Mouse (Mus musculus) thymus, adult 2 months (tissue): ENCODE results near the gene Apba2. TPM values are rescaled to one million over a fixed set of nuclear protein-coding genes. Genes with fewer than 3 reads are reported as not detected.
A peak's percentile ranks its signal among the peaks of the same experiment; 100 is the strongest.

ENCODE experiments used
- DNase-seq: peaks from one replicate; pipeline ENCODE4 v3.0.0; 2021
- H3K27ac ChIP-seq: fragments of 200-500 bp; 2 replicates; pipeline ENCODE4 v1.5.1; 2012; ENCODE audit warnings: low read length, control low read depth; ENCODE audit not compliant: control insufficient read depth, insufficient read depth
- H3K27me3 ChIP-seq: fragments of 200-500 bp; 2 replicates; pipeline ENCODE4 v1.6.1; 2012; ENCODE audit warnings: mild to moderate bottlenecking, low read length, moderate library complexity, mixed read lengths; ENCODE audit not compliant: control insufficient read depth, insufficient read depth
- H3K36me3 ChIP-seq: fragments of 200-500 bp; 2 replicates; pipeline ENCODE4 v1.6.1; 2012; ENCODE audit warnings: mild to moderate bottlenecking, low read length, moderate library complexity; ENCODE audit not compliant: control insufficient read depth, insufficient read depth
- H3K4me1 ChIP-seq: fragments of 200-500 bp; replicated peaks from 2 replicates; pipeline ENCODE4 v1.6.1; 2012; ENCODE audit warnings: low read length; ENCODE audit not compliant: control insufficient read depth, insufficient read depth
- H3K4me3 ChIP-seq: fragments of 200-500 bp; 2 replicates; pipeline ENCODE4 v1.5.1; 2012; ENCODE audit warnings: mild to moderate bottlenecking, low read length, control low read depth, moderate library complexity; ENCODE audit not compliant: control insufficient read depth, insufficient read depth
- CTCF ChIP-seq: fragments of 200-500 bp; IDR thresholded peaks from 2 replicates; pipeline ENCODE4 v1.5.1; 2012; ENCODE audit warnings: mild to moderate bottlenecking, control low read depth, low read length, moderate library complexity, borderline replicate concordance; ENCODE audit not compliant: control insufficient read depth, poor library complexity, insufficient read depth; ENCODE audit errors: extremely low read depth
- POLR2A ChIP-seq: fragments of 200-500 bp; IDR thresholded peaks from 2 replicates; pipeline ENCODE4 v1.6.1; 2012; ENCODE audit warnings: mild to moderate bottlenecking, low read length, control low read depth, moderate library complexity; ENCODE audit not compliant: control insufficient read depth, poor library complexity, insufficient read depth; ENCODE audit errors: extremely low read depth
- WGBS: fragments of 180-500 bp; shearing (Covaris S2); methylation state at CpG from one replicate; pipeline ENCODE4 v1.1.7; 2018; 5-methylcytosine and 5-hydroxymethylcytosine counted together
- polyA plus RNA-seq: library from polyadenylated mRNA; depleted of rRNA; stranded (reverse); fragments of >200 nt; gene quantifications from 2 replicates; pipeline ENCODE4 v1.2.3, GENCODE M21; 2012

Apba2 gene
- polyA plus RNA-seq, 1 experiment = 18.1 TPM

GRCm38 (mm10) chr7:64728181-64728591, 226.7 kb downstream of the Apba2 start:
- 93% methylated on average over 5 of the region's 5 CpGs for WGBS
- Histone ChIP-seq H3K27ac (no peak overlapping the region), H3K4me1 (no peaks in the 10 kb centered on the region), H3K4me3 (no peak overlapping the region), H3K36me3 (no peaks in the 10 kb centered on the region), H3K27me3 (no peaks in the 10 kb centered on the region)
- TF ChIP-seq CTCF = no peak
- no peak for TF ChIP-seq POLR2A
- no peak for DNase-seq

GRCm38 (mm10) chr7:64728816-64729215, 227.3 kb downstream of the Apba2 start:
- 35% methylated on average over 3 of the region's 3 CpGs for WGBS
- DNase-seq = no peak
- Histone ChIP-seq H3K36me3 (no peaks in the 10 kb centered on the region), H3K27ac (no peak overlapping the region), H3K4me1 (no peaks in the 10 kb centered on the region), H3K4me3 (no peak overlapping the region), H3K27me3 (no peaks in the 10 kb centered on the region)
- TF ChIP-seq CTCF (no peak), POLR2A (no peak)

- whole genome bisulfite sequencing = 43% methylated on average over 7 of the region's 7 CpGs
- H3K27me3 ChIP-seq = no peaks in the 10 kb centered on the region
- no peaks in the 10 kb centered on the region for H3K4me1 ChIP-seq
Observed at GRCm38 (mm10) chr7:64729785-64730184, 228.3 kb downstream of the Apba2 start.

GRCm38 (mm10) chr7:64739131-64739530, 237.6 kb downstream of the Apba2 start:
- 87% methylated on average over 11 of the region's 11 CpGs for WGBS

More at GRCm38 (mm10) chr7:64729785-64730184, 228.3 kb downstream of the Apba2 start:
- no peak overlapping the region for H3K4me3 ChIP-seq
- H3K36me3 ChIP-seq = no peaks in the 10 kb centered on the region
- no peak for TF ChIP-seq CTCF
- TF ChIP-seq POLR2A = no peak
- H3K27ac ChIP-seq = no peak overlapping the region
- peak; percentile 33 for DNase-seq

GRCm38 (mm10) chr7:64741333-64742307, 240.1 kb downstream of the Apba2 start:
- TF ChIP-seq CTCF (peak; percentile 78; the same call in 1 of the 2 replicates), POLR2A (no peak)
- 42% methylated on average over 8 of the region's 8 CpGs for WGBS
- H3K36me3 ChIP-seq = no peaks in the 10 kb centered on the region
- DNase-seq = peak; percentile 75
- H3K27ac ChIP-seq = no peak overlapping the region
- H3K4me3 ChIP-seq = no peak overlapping the region
- no peaks in the 10 kb centered on the region for H3K4me1 ChIP-seq
- no peaks in the 10 kb centered on the region for H3K27me3 ChIP-seq

More at GRCm38 (mm10) chr7:64739131-64739530, 237.6 kb downstream of the Apba2 start:
- no peaks in the 10 kb centered on the region for H3K4me1 ChIP-seq
- H3K27me3 ChIP-seq = no peaks in the 10 kb centered on the region
- H3K4me3 ChIP-seq = no peak overlapping the region
- DNase-seq = no peak
- no peak overlapping the region for H3K27ac ChIP-seq
- TF ChIP-seq POLR2A (no peak), CTCF (no peak)
- H3K36me3 ChIP-seq = no peaks in the 10 kb centered on the region

GRCm38 (mm10) chr7:64743610-64744009, 242.1 kb downstream of the Apba2 start:
- TF ChIP-seq CTCF = no peak
- TF ChIP-seq POLR2A = no peak
- Histone ChIP-seq H3K27me3 (no peaks in the 10 kb centered on the region), H3K4me1 (no peaks in the 10 kb centered on the region), H3K36me3 (no peaks in the 10 kb centered on the region), H3K27ac (no peak overlapping the region), H3K4me3 (no peak overlapping the region)
- 87% methylated on average over 7 of the region's 7 CpGs for WGBS
- no peak for DNase-seq
